Mouse (Mus musculus) testis, adult 2 months (tissue): ENCODE results near the gene Usp29. TPM values are rescaled to one million over a fixed set of nuclear protein-coding genes. Genes with fewer than 3 reads are reported as not detected.
"Not testable (repeated sequence)": the region's sequence is repeated elsewhere in the genome, so short reads cannot be mapped to it uniquely, and the experiment has no call there.

Experiments
- H3K27ac ChIP-seq: fragments of 200-500 bp; 2 replicates; pipeline ENCODE4 v1.5.1; 2012; ENCODE audit warnings: low read depth, low read length; ENCODE audit not compliant: control insufficient read depth, insufficient read depth
- H3K27me3 ChIP-seq: fragments of 200-500 bp; 2 replicates; pipeline ENCODE4 v1.6.1; 2012; ENCODE audit warnings: mild to moderate bottlenecking, low read length, moderate library complexity; ENCODE audit not compliant: control insufficient read depth, insufficient read depth
- H3K36me3 ChIP-seq: fragments of 200-500 bp; 2 replicates; pipeline ENCODE4 v1.6.1; 2012; ENCODE audit warnings: mild to moderate bottlenecking, low read length; ENCODE audit not compliant: control insufficient read depth, insufficient read depth
- H3K4me1 ChIP-seq: fragments of 200-500 bp; 2 replicates; pipeline ENCODE4 v1.6.1; 2012; ENCODE audit warnings: low read length; ENCODE audit not compliant: control insufficient read depth, insufficient read depth
- H3K4me3 ChIP-seq: fragments of 200-500 bp; 2 replicates; pipeline ENCODE4 v1.5.1; 2012; ENCODE audit warnings: low read depth, mild to moderate bottlenecking, low read length, moderate library complexity, mixed read lengths; ENCODE audit not compliant: control insufficient read depth
- CTCF ChIP-seq: fragments of 200-500 bp; IDR thresholded peaks from 2 replicates; pipeline ENCODE4 v1.5.1; 2012; ENCODE audit warnings: low read depth, mild to moderate bottlenecking, inconsistent platforms, low read length, moderate library complexity; ENCODE audit not compliant: control insufficient read depth, insufficient read depth, insufficient replicate concordance
- POLR2A ChIP-seq: fragments of 200-500 bp; IDR thresholded peaks from 2 replicates; pipeline ENCODE4 v1.6.1; 2012; ENCODE audit warnings: low read depth, mild to moderate bottlenecking, inconsistent platforms, low read length, moderate library complexity; ENCODE audit not compliant: control insufficient read depth
- polyA plus RNA-seq: library from polyadenylated mRNA; depleted of rRNA; stranded (reverse); fragments of >200 nt; gene quantifications from 2 replicates; pipeline ENCODE4 v1.2.3, GENCODE M21; 2012

Usp29 gene
- polyA plus RNA-seq, 1 experiment = 0.26 TPM

- TF ChIP-seq CTCF (no peak), POLR2A (no peak)
- no peaks in the 10 kb centered on the region for H3K4me1 ChIP-seq
- no peak overlapping the region for H3K27ac ChIP-seq
- H3K4me3 ChIP-seq = no peak overlapping the region
- no peaks in the 10 kb centered on the region for H3K27me3 ChIP-seq
- no peaks in the 10 kb centered on the region for H3K36me3 ChIP-seq
Observed at GRCm38 (mm10) chr7:6885416-6885815, 155.0 kb downstream of the Usp29 start.

- H3K27ac ChIP-seq = no peak overlapping the region
- no peaks in the 10 kb centered on the region for H3K36me3 ChIP-seq
- no peaks in the 10 kb centered on the region for H3K4me1 ChIP-seq
- TF ChIP-seq POLR2A (no peak), CTCF (no peak)
- no peaks in the 10 kb centered on the region for H3K27me3 ChIP-seq
- no peak overlapping the region for H3K4me3 ChIP-seq
Observed at GRCm38 (mm10) chr7:6886896-6887295, 156.5 kb downstream of the Usp29 start.

GRCm38 (mm10) chr7:6889871-6890270, 159.5 kb downstream of the Usp29 start:
- Histone ChIP-seq H3K36me3 (no peaks in the 10 kb centered on the region), H3K4me1 (no peaks in the 10 kb centered on the region), H3K27me3 (no peaks in the 10 kb centered on the region), H3K4me3 (no peak overlapping the region), H3K27ac (no peak overlapping the region)
- TF ChIP-seq POLR2A (no peak), CTCF (no peak)

GRCm38 (mm10) chr7:6891206-6891605, 160.8 kb downstream of the Usp29 start:
- Histone ChIP-seq H3K27ac (no peak overlapping the region), H3K27me3 (no peaks in the 10 kb centered on the region), H3K4me1 (no peaks in the 10 kb centered on the region), H3K36me3 (no peaks in the 10 kb centered on the region), H3K4me3 (no peak overlapping the region)
- TF ChIP-seq POLR2A (no peak), CTCF (no peak)

- not testable (repeated sequence) for H3K27ac ChIP-seq, H3K4me1 ChIP-seq, H3K4me3 ChIP-seq, H3K27me3 ChIP-seq, H3K36me3 ChIP-seq
Observed at GRCm38 (mm10) chr7:6897021-6897420, 166.6 kb downstream of the Usp29 start.

GRCm38 (mm10) chr7:6900672-6901071, 170.3 kb downstream of the Usp29 start:
- H3K27ac ChIP-seq = no peak overlapping the region

GRCm38 (mm10) chr7:6903489-6903888, 173.1 kb downstream of the Usp29 start:
- no peak overlapping the region for H3K4me3 ChIP-seq
- no peaks in the 10 kb centered on the region for H3K4me1 ChIP-seq
- H3K27ac ChIP-seq = no peak overlapping the region
- no peaks in the 10 kb centered on the region for H3K27me3 ChIP-seq
- H3K36me3 ChIP-seq = no peaks in the 10 kb centered on the region
- no peak for TF ChIP-seq POLR2A
- no peak for TF ChIP-seq CTCF

More at GRCm38 (mm10) chr7:6900672-6901071, 170.3 kb downstream of the Usp29 start:
- Histone ChIP-seq H3K4me3 (no peak overlapping the region), H3K27me3 (no peaks in the 10 kb centered on the region), H3K4me1 (no peaks in the 10 kb centered on the region), H3K36me3 (no peaks in the 10 kb centered on the region)
- TF ChIP-seq CTCF (no peak), POLR2A (no peak)

GRCm38 (mm10) chr7:6910527-6910926, 180.1 kb downstream of the Usp29 start:
- TF ChIP-seq CTCF (no peak), POLR2A (no peak)
- Histone ChIP-seq H3K27ac (no peak overlapping the region), H3K4me3 (no peak overlapping the region), H3K27me3 (no peaks in the 10 kb centered on the region), H3K36me3 (no peaks in the 10 kb centered on the region), H3K4me1 (peaks cover 4% of the 10 kb centered on the region)
